Mouse (Mus musculus): ENCODE measurements around the gene Gna13. TPM values are rescaled to one million over a fixed set of nuclear protein-coding genes. Genes with fewer than 3 reads are reported as not detected.

Gna13 gene
- total RNA-seq, 1 experiment = 34.8 TPM

DNA sequence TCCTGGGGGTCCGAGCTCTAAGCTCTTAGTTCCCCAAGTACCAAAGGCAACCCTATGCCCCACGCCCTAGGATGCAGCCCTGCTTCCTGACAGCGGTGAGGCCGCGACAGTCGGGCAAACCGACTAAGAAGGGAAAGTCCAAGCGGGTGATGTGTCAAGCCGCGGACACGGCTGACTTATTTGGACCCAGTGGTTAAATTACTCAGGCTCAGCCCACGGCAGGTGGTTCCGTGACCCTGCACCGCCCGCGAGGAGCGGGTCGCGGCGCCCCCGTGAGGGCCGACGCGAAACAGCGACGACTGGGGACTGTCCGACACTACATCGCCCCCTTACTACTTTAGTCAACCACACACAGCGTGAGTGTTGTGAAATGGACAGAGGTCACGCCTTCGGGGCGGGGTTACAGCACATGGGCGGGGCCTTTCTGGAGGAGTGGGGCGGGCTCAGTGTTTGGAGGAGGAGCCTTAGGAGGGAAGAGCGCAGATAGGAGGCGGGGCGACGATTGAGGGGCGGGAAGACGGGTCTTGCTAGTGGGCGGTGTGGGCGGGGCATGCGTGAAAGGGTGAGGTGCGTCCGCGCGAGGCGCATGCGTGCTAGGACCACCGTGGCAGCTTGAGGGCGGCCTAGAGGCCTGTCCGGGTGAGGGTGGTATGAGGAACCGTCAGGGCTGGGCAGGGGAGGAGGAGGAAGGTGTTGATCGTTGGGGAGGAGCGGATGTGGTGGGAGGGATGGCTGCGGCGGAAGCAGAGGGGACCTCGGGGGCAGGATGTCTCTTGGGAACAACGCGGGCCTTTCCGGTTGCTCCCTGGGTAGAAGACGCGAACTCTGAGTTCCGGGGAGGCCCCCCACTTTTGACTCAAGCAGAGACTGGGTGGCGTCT, 63.0 kb downstream of the Gna13 start, which contains the start of gene Amz2:
TSS of gene Amz2 (plus strand) at position 555 of the 880 bp plus-strand sequence.
- Histone ChIP-seq H3K4me3 (ENCODE audit: insufficient read depth in 1 of 2, low read depth in 1 of 2, low read length in 2 of 2, poor library complexity in 1 of 2, severe bottlenecking in 1 of 2) (peak within 1 kb of the TSS; percentile 71 to 91), H3K9ac (ENCODE audit: insufficient read depth, low read depth, low read length, poor library complexity, severe bottlenecking) (peak within 1 kb of the TSS; percentile 90), H3K4me1 (ENCODE audit: control insufficient read depth in 2 of 2, insufficient read depth in 2 of 2, low read length in 2 of 2, poor library complexity in 1 of 2) (peaks cover 1 to 2% of the 10 kb centered on the region in 2 experiments; a peak in 1 of 4 replicates), H3K9me3 (ENCODE audit: control insufficient read depth, insufficient read depth, low read depth, low read length) (no peaks in the 10 kb centered on the region), H3K36me3 (ENCODE audit: control insufficient read depth, insufficient read depth, low read length, poor library complexity, severe bottlenecking) (peaks cover 12% of the 10 kb centered on the region; the same call in 1 of the 2 replicates), H3K27ac (ENCODE audit: insufficient read depth, low read depth, low read length, poor library complexity, severe bottlenecking) (peak within 1 kb of the TSS; percentile 49)
- DNase-seq (ENCODE audit: low read depth, low spot score) = peak; percentile 99
- TF ChIP-seq HCFC1 (IDR thresholded peaks at IDR 0.05; ENCODE audit: borderline replicate concordance, insufficient read depth, low read length) (peak; percentile 63; the same call in 1 of the 2 replicates), CHD2 (IDR thresholded peaks at IDR 0.05; ENCODE audit: low read depth, low read length) (no peak), ZNF384 (IDR thresholded peaks at IDR 0.05; ENCODE audit: low read depth, low read length) (no peak)
- in situ Hi-C loops (cut with MboI; ENCODE audit: low sequenced_read_pairs in 2 of 2, unreplicated experiment in 2 of 2) = loop anchor here in 1 of 2 experiments (25.0 kb wide), 1 partner anchor 437 kb away; no protein-coding TSS in a partner anchor

DNA sequence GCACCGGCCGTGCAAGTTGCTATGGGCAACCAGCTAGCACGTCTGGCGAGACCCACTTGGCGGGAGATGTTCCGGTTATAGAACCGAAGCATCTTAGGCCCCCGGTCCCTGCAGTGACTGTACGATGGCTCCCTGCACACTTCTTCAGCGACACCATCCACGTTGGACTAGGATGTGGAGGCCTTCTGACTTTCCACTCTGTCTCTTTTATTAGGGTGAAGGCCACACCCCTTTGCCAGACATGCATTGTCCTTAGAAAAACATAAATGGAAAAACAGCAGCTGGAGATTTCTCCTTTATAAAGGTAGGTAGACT, 63.6 kb downstream of the Gna13 start:
- Histone ChIP-seq H3K9me3 (ENCODE audit: control insufficient read depth, insufficient read depth, low read depth, low read length) (no peaks in the 10 kb centered on the region), H3K9ac (ENCODE audit: insufficient read depth, low read depth, low read length, poor library complexity, severe bottlenecking) (peak overlapping the region; percentile 90), H3K4me1 (ENCODE audit: control insufficient read depth in 2 of 2, insufficient read depth in 2 of 2, low read length in 2 of 2, poor library complexity in 1 of 2) (peaks cover 1 to 2% of the 10 kb centered on the region in 2 experiments; a peak in 1 of 4 replicates), H3K4me3 (ENCODE audit: insufficient read depth in 1 of 2, low read depth in 1 of 2, low read length in 2 of 2, poor library complexity in 1 of 2, severe bottlenecking in 1 of 2) (peak overlapping the region; percentile 71 to 91), H3K27ac (ENCODE audit: insufficient read depth, low read depth, low read length, poor library complexity, severe bottlenecking) (peak overlapping the region; percentile 49), H3K36me3 (ENCODE audit: control insufficient read depth, insufficient read depth, low read length, poor library complexity, severe bottlenecking) (peaks cover 12% of the 10 kb centered on the region; the same call in 1 of the 2 replicates)
- no peak for TF ChIP-seq ZNF384 (IDR thresholded peaks at IDR 0.05; ENCODE audit: low read depth, low read length)
- DNase-seq (ENCODE audit: low read depth, low spot score) = no peak
- in situ Hi-C loops (cut with MboI; ENCODE audit: low sequenced_read_pairs in 2 of 2, unreplicated experiment in 2 of 2) = loop anchor here in 1 of 2 experiments (25.0 kb wide), 1 partner anchor 436 kb away; no protein-coding TSS in a partner anchor

DNA sequence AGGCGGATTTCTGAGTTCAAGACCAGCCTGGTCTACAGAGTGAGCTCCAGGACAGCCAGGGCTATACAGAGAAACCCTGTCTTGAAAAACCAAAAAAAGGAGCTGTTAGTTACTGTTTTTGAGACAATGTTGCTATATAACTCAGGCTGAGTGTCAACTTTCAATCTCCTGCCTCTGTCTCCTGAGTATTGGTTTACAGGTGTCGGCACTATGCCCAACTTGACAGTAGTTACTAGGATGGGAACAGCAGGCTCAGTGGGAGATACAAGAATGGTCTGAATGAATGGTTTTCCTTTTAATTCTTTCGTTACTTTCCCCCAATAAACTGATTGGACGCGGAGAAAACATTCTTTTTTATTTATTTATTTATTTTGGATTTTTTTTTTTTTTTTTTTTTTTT, 64.7 kb downstream of the Gna13 start:
- peaks cover 12% of the 10 kb centered on the region; the same call in 1 of the 2 replicates for H3K36me3 ChIP-seq (ENCODE audit: control insufficient read depth, insufficient read depth, low read length, poor library complexity, severe bottlenecking)
- no peak overlapping the region for H3K4me3 ChIP-seq (ENCODE audit: insufficient read depth in 1 of 2, low read depth in 1 of 2, low read length in 2 of 2, poor library complexity in 1 of 2, severe bottlenecking in 1 of 2)
- no peak for TF ChIP-seq CHD2 (IDR thresholded peaks at IDR 0.05; ENCODE audit: low read depth, low read length)
- TF ChIP-seq ZNF384 (IDR thresholded peaks at IDR 0.05; ENCODE audit: low read depth, low read length) = no peak
- TF ChIP-seq ZC3H11A (IDR thresholded peaks at IDR 0.05; ENCODE audit: borderline replicate concordance, low read depth, low read length) = no peak
- no peak for TF ChIP-seq MAFK (IDR thresholded peaks at IDR 0.05; ENCODE audit: insufficient read depth, low read depth, low read length)
- TF ChIP-seq HCFC1 (IDR thresholded peaks at IDR 0.05; ENCODE audit: borderline replicate concordance, insufficient read depth, low read length) = no peak
- H3K4me1 ChIP-seq (ENCODE audit: control insufficient read depth in 2 of 2, insufficient read depth in 2 of 2, low read length in 2 of 2, poor library complexity in 1 of 2) = peaks cover 1 to 4% of the 10 kb centered on the region in 2 experiments; a peak in 1 of 4 replicates
- H3K9me3 ChIP-seq (ENCODE audit: control insufficient read depth, insufficient read depth, low read depth, low read length) = no peaks in the 10 kb centered on the region
- DNase-seq (ENCODE audit: low read depth, low spot score) = no peak
- H3K9ac ChIP-seq (ENCODE audit: insufficient read depth, low read depth, low read length, poor library complexity, severe bottlenecking) = no peak overlapping the region
- in situ Hi-C loops (cut with MboI; ENCODE audit: low sequenced_read_pairs in 2 of 2, unreplicated experiment in 2 of 2) = loop anchor here in 1 of 2 experiments (25.0 kb wide), 1 partner anchor 435 kb away; no protein-coding TSS in a partner anchor
- H3K27ac ChIP-seq (ENCODE audit: insufficient read depth, low read depth, low read length, poor library complexity, severe bottlenecking) = no peak overlapping the region

DNA sequence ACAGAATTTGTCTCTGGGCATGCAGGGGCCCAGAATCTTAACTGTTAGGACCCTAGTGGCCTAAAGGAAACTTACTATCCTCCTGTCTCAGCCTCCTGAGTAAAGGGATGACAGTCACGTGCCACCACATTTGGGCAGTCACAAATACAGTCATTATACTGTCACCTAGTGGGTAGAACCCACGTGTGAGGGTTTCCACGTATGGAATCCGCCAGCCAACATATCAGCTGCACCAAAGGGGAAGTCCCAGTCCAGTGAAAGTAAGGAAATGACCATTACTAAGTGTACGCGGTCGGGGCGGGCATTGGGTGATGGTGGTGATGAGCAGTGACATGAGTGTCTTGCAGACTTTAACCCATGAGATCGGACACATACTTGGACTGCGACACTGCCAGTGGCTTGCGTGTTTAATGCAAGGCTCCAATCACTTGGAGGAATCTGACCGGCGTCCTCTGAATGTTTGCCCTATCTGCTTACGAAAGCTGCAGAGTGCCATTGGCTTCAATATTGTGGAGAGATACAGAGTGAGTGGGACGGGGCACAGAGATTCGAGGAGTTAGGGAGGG, 71.7 kb downstream of the Gna13 start:
- Histone ChIP-seq H3K36me3 (ENCODE audit: control insufficient read depth, insufficient read depth, low read length, poor library complexity, severe bottlenecking) (peaks cover 16% of the 10 kb centered on the region; the same call in 1 of the 2 replicates), H3K4me3 (ENCODE audit: insufficient read depth in 1 of 2, low read depth in 1 of 2, low read length in 2 of 2, poor library complexity in 1 of 2, severe bottlenecking in 1 of 2) (no peak overlapping the region), H3K9me3 (ENCODE audit: control insufficient read depth, insufficient read depth, low read depth, low read length) (no peaks in the 10 kb centered on the region), H3K9ac (ENCODE audit: insufficient read depth, low read depth, low read length, poor library complexity, severe bottlenecking) (no peak overlapping the region), H3K4me1 (ENCODE audit: control insufficient read depth in 2 of 2, insufficient read depth in 2 of 2, low read length in 2 of 2, poor library complexity in 1 of 2) (peaks cover 0 to 4% of the 10 kb centered on the region in 2 experiments; a peak in 1 of 4 replicates), H3K27ac (ENCODE audit: insufficient read depth, low read depth, low read length, poor library complexity, severe bottlenecking) (no peak overlapping the region)
- TF ChIP-seq ZC3H11A (IDR thresholded peaks at IDR 0.05; ENCODE audit: borderline replicate concordance, low read depth, low read length) (no peak), ZNF384 (IDR thresholded peaks at IDR 0.05; ENCODE audit: low read depth, low read length) (no peak), CHD2 (IDR thresholded peaks at IDR 0.05; ENCODE audit: low read depth, low read length) (no peak), HCFC1 (IDR thresholded peaks at IDR 0.05; ENCODE audit: borderline replicate concordance, insufficient read depth, low read length) (no peak), MAFK (IDR thresholded peaks at IDR 0.05; ENCODE audit: insufficient read depth, low read depth, low read length) (no peak)
- in situ Hi-C loops (cut with MboI; ENCODE audit: low sequenced_read_pairs in 2 of 2, unreplicated experiment in 2 of 2) = loop anchor here (10.0 to 25.0 kb wide), 2 partner anchors 110 to 428 kb away; no protein-coding TSS in a partner anchor
- DNase-seq (ENCODE audit: low read depth, low spot score) = no peak

All from ES-E14 (cell line).